Mouse (Mus musculus): ENCODE data around the gene Mcf2l. TPM values are rescaled to one million over a fixed set of nuclear protein-coding genes. Genes with fewer than 3 reads are reported as not detected.

Gene Mcf2l
- polyA plus RNA-seq, 1 experiment = 9.7 TPM

GRCm38 (mm10) chr8:12991411-12991810 is 117.8 kb downstream of the Mcf2l start:
- H3K36me3 ChIP-seq (ENCODE audit: control insufficient read depth, insufficient read depth, low read length) = no peaks in the 10 kb centered on the region
- H3K4me3 ChIP-seq (ENCODE audit: control insufficient read depth, insufficient read depth, low read length) = no peak overlapping the region
- no peaks in the 10 kb centered on the region; the same call in 1 of the 2 replicates for H3K4me1 ChIP-seq (replicated peaks; ENCODE audit: control insufficient read depth, insufficient read depth, low read length)
- H3K27me3 ChIP-seq (ENCODE audit: control insufficient read depth, insufficient read depth, low read length) = no peaks in the 10 kb centered on the region
- TF ChIP-seq POLR2A (IDR thresholded peaks at IDR 0.05; ENCODE audit: control insufficient read depth, extremely low read depth, insufficient read depth, low read length, poor library complexity) (no peak), CTCF (IDR thresholded peaks at IDR 0.05; ENCODE audit: borderline replicate concordance, control insufficient read depth, extremely low read depth, insufficient read depth, low read length, poor library complexity) (no peak)
- DNase-seq = no peak
- WGBS = 89% methylated on average over 10 of the region's 10 CpGs
- H3K27ac ChIP-seq (ENCODE audit: control insufficient read depth, insufficient read depth, low read length) = no peak overlapping the region

DNA sequence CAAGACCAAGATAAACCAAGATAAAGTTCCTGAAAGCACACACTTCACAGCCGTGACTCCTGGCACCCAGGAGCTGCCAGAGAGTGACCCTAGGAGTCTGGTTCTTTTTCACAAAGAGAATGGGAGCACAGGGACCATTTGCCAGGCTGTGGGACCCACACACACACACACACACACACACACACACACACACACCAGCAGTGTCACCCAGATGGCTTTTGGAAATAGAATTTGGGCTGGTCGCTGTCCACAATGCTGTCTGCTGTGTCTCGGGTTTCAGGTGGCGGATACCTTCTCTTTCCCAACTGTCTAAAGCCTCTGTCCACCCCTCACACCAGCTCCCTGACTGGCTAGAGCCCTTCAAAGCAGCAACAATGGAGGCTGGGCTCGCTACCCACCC is 120.9 kb downstream of the Mcf2l start:
- Histone ChIP-seq H3K36me3 (ENCODE audit: control insufficient read depth, insufficient read depth, low read length) (no peaks in the 10 kb centered on the region), H3K27me3 (ENCODE audit: control insufficient read depth, insufficient read depth, low read length) (no peaks in the 10 kb centered on the region), H3K4me3 (ENCODE audit: control insufficient read depth, insufficient read depth, low read length) (no peak overlapping the region), H3K27ac (ENCODE audit: control insufficient read depth, insufficient read depth, low read length) (no peak overlapping the region), H3K4me1 (replicated peaks; ENCODE audit: control insufficient read depth, insufficient read depth, low read length) (no peaks in the 10 kb centered on the region; the same call in 1 of the 2 replicates)
- TF ChIP-seq CTCF (IDR thresholded peaks at IDR 0.05; ENCODE audit: borderline replicate concordance, control insufficient read depth, extremely low read depth, insufficient read depth, low read length, poor library complexity) = no peak
- WGBS = 87% methylated on average over 5 of the region's 5 CpGs
- DNase-seq = no peak

- no peak for TF ChIP-seq POLR2A (IDR thresholded peaks at IDR 0.05; ENCODE audit: control insufficient read depth, extremely low read depth, insufficient read depth, low read length, poor library complexity)
- no peak for TF ChIP-seq CTCF (IDR thresholded peaks at IDR 0.05; ENCODE audit: borderline replicate concordance, control insufficient read depth, extremely low read depth, insufficient read depth, low read length, poor library complexity)
- H3K4me1 ChIP-seq (replicated peaks; ENCODE audit: control insufficient read depth, insufficient read depth, low read length) = no peaks in the 10 kb centered on the region; the same call in 1 of the 2 replicates
- H3K36me3 ChIP-seq (ENCODE audit: control insufficient read depth, insufficient read depth, low read length) = no peaks in the 10 kb centered on the region
- H3K4me3 ChIP-seq (ENCODE audit: control insufficient read depth, insufficient read depth, low read length) = no peak overlapping the region
- H3K27ac ChIP-seq (ENCODE audit: control insufficient read depth, insufficient read depth, low read length) = no peak overlapping the region
- 83% methylated on average over 5 of the region's 5 CpGs for WGBS
- no peaks in the 10 kb centered on the region for H3K27me3 ChIP-seq (ENCODE audit: control insufficient read depth, insufficient read depth, low read length)
- DNase-seq = no peak
Observed at GRCm38 (mm10) chr8:12995481-12995880, 121.9 kb downstream of the Mcf2l start.

DNA sequence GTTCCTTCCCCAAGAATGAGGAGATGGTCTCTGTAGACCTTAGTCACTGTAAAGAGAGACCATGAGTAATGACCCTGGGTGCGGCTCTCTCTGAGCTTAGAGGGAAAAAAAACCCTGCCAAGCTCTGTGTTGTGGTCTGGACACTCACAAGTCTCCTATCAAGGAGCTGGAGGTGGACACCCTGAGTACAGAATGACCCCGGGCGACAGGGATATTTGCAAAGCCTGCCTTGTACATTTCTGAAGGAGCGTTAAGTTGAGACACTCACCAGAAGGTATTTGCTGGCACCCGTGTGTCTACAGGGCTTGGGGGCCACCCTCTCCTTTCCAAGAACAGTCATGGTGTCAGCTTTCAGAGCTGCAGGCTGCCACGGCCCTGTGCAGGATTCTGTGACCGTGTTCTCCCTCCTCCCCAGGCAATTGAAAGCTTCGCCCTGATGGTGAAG is 123.2 kb downstream of the Mcf2l start:
- no peaks in the 10 kb centered on the region; the same call in 1 of the 2 replicates for H3K4me1 ChIP-seq (replicated peaks; ENCODE audit: control insufficient read depth, insufficient read depth, low read length)
- no peak overlapping the region for H3K27ac ChIP-seq (ENCODE audit: control insufficient read depth, insufficient read depth, low read length)
- DNase-seq = no peak
- H3K4me3 ChIP-seq (ENCODE audit: control insufficient read depth, insufficient read depth, low read length) = no peak overlapping the region
- 88% methylated on average over 8 of the region's 8 CpGs for WGBS
- no peaks in the 10 kb centered on the region for H3K27me3 ChIP-seq (ENCODE audit: control insufficient read depth, insufficient read depth, low read length)
- no peak for TF ChIP-seq POLR2A (IDR thresholded peaks at IDR 0.05; ENCODE audit: control insufficient read depth, extremely low read depth, insufficient read depth, low read length, poor library complexity)
- TF ChIP-seq CTCF (IDR thresholded peaks at IDR 0.05; ENCODE audit: borderline replicate concordance, control insufficient read depth, extremely low read depth, insufficient read depth, low read length, poor library complexity) = no peak
- H3K36me3 ChIP-seq (ENCODE audit: control insufficient read depth, insufficient read depth, low read length) = no peaks in the 10 kb centered on the region

DNA sequence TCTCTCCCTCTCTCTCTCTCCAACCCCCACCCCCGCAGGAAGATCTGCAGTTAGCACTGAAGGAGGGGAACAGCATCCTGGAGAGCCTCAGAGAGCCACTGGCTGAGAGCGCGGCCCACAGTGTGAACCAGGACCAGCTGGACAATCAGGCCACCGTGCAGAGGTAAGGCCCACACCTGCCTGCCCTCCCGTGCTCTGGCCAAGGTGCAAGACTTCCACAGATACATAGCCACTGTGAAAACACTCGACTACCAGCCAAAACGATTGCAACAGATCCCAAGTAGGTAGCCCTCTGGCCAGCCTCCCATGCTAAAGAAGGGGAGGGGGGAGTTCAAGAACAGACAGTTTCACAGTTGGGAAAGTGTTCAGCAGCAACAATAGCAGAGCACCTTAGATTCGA is 124.7 kb downstream of the Mcf2l start:
- Histone ChIP-seq H3K4me1 (replicated peaks; ENCODE audit: control insufficient read depth, insufficient read depth, low read length) (no peaks in the 10 kb centered on the region; the same call in 1 of the 2 replicates), H3K27me3 (ENCODE audit: control insufficient read depth, insufficient read depth, low read length) (no peaks in the 10 kb centered on the region), H3K4me3 (ENCODE audit: control insufficient read depth, insufficient read depth, low read length) (no peak overlapping the region), H3K27ac (ENCODE audit: control insufficient read depth, insufficient read depth, low read length) (no peak overlapping the region), H3K36me3 (ENCODE audit: control insufficient read depth, insufficient read depth, low read length) (no peaks in the 10 kb centered on the region)
- DNase-seq = no peak
- no peak for TF ChIP-seq CTCF (IDR thresholded peaks at IDR 0.05; ENCODE audit: borderline replicate concordance, control insufficient read depth, extremely low read depth, insufficient read depth, low read length, poor library complexity)
- TF ChIP-seq POLR2A (IDR thresholded peaks at IDR 0.05; ENCODE audit: control insufficient read depth, extremely low read depth, insufficient read depth, low read length, poor library complexity) = no peak
- WGBS = 91% methylated on average over 8 of the region's 8 CpGs

DNA sequence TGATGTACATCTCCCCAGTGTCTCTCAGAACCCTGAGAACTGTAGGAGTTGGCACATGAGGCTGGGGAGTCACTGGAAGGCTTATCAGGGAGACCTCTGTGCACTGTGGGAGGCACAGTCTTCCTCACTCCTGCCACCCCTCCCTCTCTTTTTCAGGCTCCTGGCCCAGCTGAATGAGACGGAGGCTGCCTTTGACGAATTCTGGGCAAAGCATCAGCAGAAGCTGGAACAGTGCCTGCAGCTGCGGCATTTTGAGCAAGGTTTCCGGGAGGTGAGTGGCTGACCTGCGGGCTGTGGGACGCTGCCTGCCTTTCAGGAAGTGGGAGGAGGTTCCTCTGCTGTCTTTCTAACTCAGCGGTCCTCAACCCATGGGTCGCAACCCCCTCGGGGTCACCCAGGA is 126.2 kb downstream of the Mcf2l start:
- no peak for DNase-seq
- Histone ChIP-seq H3K4me3 (ENCODE audit: control insufficient read depth, insufficient read depth, low read length) (no peak overlapping the region), H3K27me3 (ENCODE audit: control insufficient read depth, insufficient read depth, low read length) (no peaks in the 10 kb centered on the region), H3K4me1 (replicated peaks; ENCODE audit: control insufficient read depth, insufficient read depth, low read length) (no peaks in the 10 kb centered on the region; the same call in 1 of the 2 replicates), H3K36me3 (ENCODE audit: control insufficient read depth, insufficient read depth, low read length) (no peaks in the 10 kb centered on the region), H3K27ac (ENCODE audit: control insufficient read depth, insufficient read depth, low read length) (no peak overlapping the region)
- no peak for TF ChIP-seq CTCF (IDR thresholded peaks at IDR 0.05; ENCODE audit: borderline replicate concordance, control insufficient read depth, extremely low read depth, insufficient read depth, low read length, poor library complexity)
- TF ChIP-seq POLR2A (IDR thresholded peaks at IDR 0.05; ENCODE audit: control insufficient read depth, extremely low read depth, insufficient read depth, low read length, poor library complexity) = no peak
- WGBS = 65% methylated on average over 9 of the region's 9 CpGs

DNA sequence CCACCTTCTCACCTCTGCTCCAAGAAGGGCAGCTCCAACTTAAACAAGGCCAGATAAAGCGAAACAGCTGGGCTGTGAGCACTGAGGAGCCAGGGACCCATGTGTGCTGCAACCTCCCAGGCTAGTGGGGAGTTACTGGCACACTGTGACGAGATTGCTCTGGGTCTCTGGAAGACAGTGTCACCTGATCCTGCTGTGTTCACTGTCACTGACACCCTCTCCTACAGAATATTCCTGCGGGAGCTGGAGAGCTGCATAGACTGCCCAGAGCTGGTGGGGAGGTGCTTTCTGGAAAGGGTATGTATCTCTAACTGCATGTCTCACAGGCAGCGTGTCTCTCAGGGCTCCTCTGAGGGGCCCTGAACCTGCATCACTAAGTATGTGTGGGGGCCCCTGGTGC is 133.9 kb downstream of the Mcf2l start:
- H3K27ac ChIP-seq (ENCODE audit: control insufficient read depth, insufficient read depth, low read length) = no peak overlapping the region
- H3K4me3 ChIP-seq (ENCODE audit: control insufficient read depth, insufficient read depth, low read length) = no peak overlapping the region
- H3K36me3 ChIP-seq (ENCODE audit: control insufficient read depth, insufficient read depth, low read length) = no peaks in the 10 kb centered on the region
- 94% methylated on average over 4 of the region's 4 CpGs for WGBS
- TF ChIP-seq POLR2A (IDR thresholded peaks at IDR 0.05; ENCODE audit: control insufficient read depth, extremely low read depth, insufficient read depth, low read length, poor library complexity) = no peak
- TF ChIP-seq CTCF (IDR thresholded peaks at IDR 0.05; ENCODE audit: borderline replicate concordance, control insufficient read depth, extremely low read depth, insufficient read depth, low read length, poor library complexity) = no peak
- no peak for DNase-seq
- H3K4me1 ChIP-seq (replicated peaks; ENCODE audit: control insufficient read depth, insufficient read depth, low read length) = no peaks in the 10 kb centered on the region
- no peaks in the 10 kb centered on the region for H3K27me3 ChIP-seq (ENCODE audit: control insufficient read depth, insufficient read depth, low read length)

Measured in thymus, adult 2 months (tissue).